Mouse (Mus musculus) embryonic facial prominence, embryonic 14.5 days (tissue): ENCODE data around the gene Daam1. TPM values are rescaled to one million over a fixed set of nuclear protein-coding genes. Genes with fewer than 3 reads are reported as not detected.

ENCODE experiments used
- ATAC-seq: fragments of 200-750 bp; cut with Nextera tagmentation; 2 replicates; pipeline ENCODE4 v1.8.0; 2017; ENCODE audit warnings: low read depth, moderate number of reproducible peaks, moderate TSS enrichment
- DNase-seq: peaks from one replicate; pipeline ENCODE4 v3.0.0-alpha.2; 2015; ENCODE audit warnings: low spot score
- H3K27ac ChIP-seq: fragments of 300-500 bp; sonication (generic); replicated peaks from 2 replicates; pipeline ENCODE4 v1.5.1; 2014; ENCODE audit warnings: low read depth, mild to moderate bottlenecking, low read length, moderate library complexity
- H3K27me3 ChIP-seq: fragments of 300-500 bp; sonication (generic); replicated peaks from 2 replicates; pipeline ENCODE4 v1.6.1; 2014; ENCODE audit warnings: low read length; ENCODE audit not compliant: control insufficient read depth, insufficient read depth
- H3K36me3 ChIP-seq: fragments of 300-500 bp; sonication (generic); 2 replicates; pipeline ENCODE4 v1.6.1; 2014; ENCODE audit warnings: low read length, mixed read lengths; ENCODE audit not compliant: control insufficient read depth, insufficient read depth
- H3K4me1 ChIP-seq: fragments of 300-500 bp; sonication (generic); 2 replicates; pipeline ENCODE4 v1.6.1; 2014; ENCODE audit warnings: antibody characterized with exemption, low read length; ENCODE audit not compliant: control insufficient read depth, insufficient read depth
- H3K4me2 ChIP-seq: fragments of 300-500 bp; sonication (generic); 2 replicates; pipeline ENCODE4 v1.6.1; 2014; ENCODE audit warnings: low read depth, mild to moderate bottlenecking, low read length, moderate library complexity, mixed read lengths
- H3K4me3 ChIP-seq: fragments of 300-500 bp; sonication (generic); 2 replicates; pipeline ENCODE4 v1.5.1; 2014; ENCODE audit warnings: low read depth, mild to moderate bottlenecking, low read length
- H3K9ac ChIP-seq: fragments of 300-500 bp; sonication (generic); 2 replicates; pipeline ENCODE4 v1.6.1; 2014; ENCODE audit warnings: low read depth, mild to moderate bottlenecking, low read length, moderate library complexity, mixed read lengths
- H3K9me3 ChIP-seq: fragments of 300-500 bp; sonication (generic); 2 replicates; pipeline ENCODE4 v1.6.1; 2016; ENCODE audit warnings: low read length; ENCODE audit not compliant: control insufficient read depth
- WGBS: fragments of 180-500 bp; shearing (Covaris S2); extraction: QIAGEN DNeasy Blood & Tissue Kit; methylation state at CpG from one replicate; pipeline ENCODE4 v1.1.7; 2014; 5-methylcytosine and 5-hydroxymethylcytosine counted together
- polyA plus RNA-seq: library from polyadenylated mRNA; unstranded; fragments of >200 nt; fragmentation: Nextera tagmentation; extraction: Ambion mirVana; gene quantifications from 2 replicates; pipeline ENCODE4 v1.2.1, GENCODE M21; 2014

Daam1 gene
- polyA plus RNA-seq, 1 experiment from 2014 or later: 11.0 TPM

DNA sequence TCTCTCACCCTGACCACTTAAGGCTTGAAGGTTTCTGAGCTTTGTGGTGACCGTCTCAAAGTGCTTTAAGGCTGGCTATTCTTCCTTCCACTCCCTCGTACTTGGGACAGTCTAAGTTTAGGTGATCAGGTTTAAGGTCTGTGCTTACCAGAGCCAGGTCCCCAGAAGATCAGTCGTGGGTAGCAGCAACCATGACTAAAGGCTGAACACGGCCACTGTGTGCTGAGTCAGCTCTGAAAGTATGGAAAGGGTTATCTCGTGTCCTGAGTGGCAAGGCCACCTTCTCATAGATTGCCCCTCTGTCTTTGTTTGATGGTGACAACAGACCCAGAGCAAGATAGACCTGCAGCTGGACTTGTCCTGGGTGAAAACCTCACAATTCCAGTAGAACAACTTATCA is 141.2 kb downstream of the Daam1 start:
- H3K4me3 ChIP-seq: no peak overlapping the region
- no peaks in the 10 kb centered on the region for H3K27me3 ChIP-seq
- H3K9ac ChIP-seq: no peak overlapping the region
- no peak overlapping the region for H3K27ac ChIP-seq
- peaks cover 27% of the 10 kb centered on the region for H3K36me3 ChIP-seq
- WGBS: 78% methylated on average over 5 of the region's 5 CpGs
- ATAC-seq (no peak), DNase-seq (no peak)
- H3K4me2 ChIP-seq: no peak overlapping the region
- H3K4me1 ChIP-seq: peaks cover 8% of the 10 kb centered on the region; the same call in 1 of the 2 replicates
- no peaks in the 10 kb centered on the region for H3K9me3 ChIP-seq

DNA sequence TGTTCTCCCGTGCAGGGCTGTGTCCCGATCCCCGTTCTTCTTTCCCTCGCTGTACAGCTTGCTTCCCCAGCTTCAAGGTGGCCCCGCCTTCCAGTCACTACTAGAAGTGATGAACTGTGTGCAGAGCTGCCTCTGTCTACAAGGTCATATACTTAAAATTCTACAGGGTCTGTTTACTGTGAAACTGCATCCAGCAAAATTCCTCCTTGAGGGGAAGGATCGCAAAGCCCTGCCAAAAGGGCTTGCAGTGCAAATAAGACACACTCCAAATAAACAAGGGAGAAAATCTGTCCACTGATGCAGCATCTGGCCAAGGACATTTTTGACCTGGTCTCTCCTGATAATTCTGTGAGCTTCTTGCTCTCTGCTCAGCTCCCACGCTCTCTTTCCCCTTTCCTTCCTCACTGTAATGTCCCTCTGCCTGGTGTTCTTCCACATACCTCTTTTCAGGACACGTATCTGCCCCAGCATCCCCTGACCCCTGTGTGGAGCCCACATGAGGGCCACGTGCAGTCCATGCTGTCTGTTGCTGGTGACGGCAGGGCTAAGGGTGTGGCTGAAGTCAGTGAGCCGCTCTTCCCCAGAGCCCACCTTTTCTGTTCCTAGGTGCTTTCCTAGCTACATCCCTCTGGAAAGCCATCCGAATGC is 141.9 kb downstream of the Daam1 start:
- H3K27me3 ChIP-seq: no peaks in the 10 kb centered on the region
- peaks cover 8% of the 10 kb centered on the region; the same call in 1 of the 2 replicates for H3K4me1 ChIP-seq
- no peak overlapping the region for H3K27ac ChIP-seq
- 78% methylated on average over 12 of the region's 12 CpGs for WGBS
- no peak overlapping the region for H3K4me3 ChIP-seq
- H3K4me2 ChIP-seq: no peak overlapping the region
- ATAC-seq: no peak
- H3K9me3 ChIP-seq: no peaks in the 10 kb centered on the region
- H3K9ac ChIP-seq: no peak overlapping the region
- peaks cover 34% of the 10 kb centered on the region for H3K36me3 ChIP-seq
- no peak for DNase-seq

DNA sequence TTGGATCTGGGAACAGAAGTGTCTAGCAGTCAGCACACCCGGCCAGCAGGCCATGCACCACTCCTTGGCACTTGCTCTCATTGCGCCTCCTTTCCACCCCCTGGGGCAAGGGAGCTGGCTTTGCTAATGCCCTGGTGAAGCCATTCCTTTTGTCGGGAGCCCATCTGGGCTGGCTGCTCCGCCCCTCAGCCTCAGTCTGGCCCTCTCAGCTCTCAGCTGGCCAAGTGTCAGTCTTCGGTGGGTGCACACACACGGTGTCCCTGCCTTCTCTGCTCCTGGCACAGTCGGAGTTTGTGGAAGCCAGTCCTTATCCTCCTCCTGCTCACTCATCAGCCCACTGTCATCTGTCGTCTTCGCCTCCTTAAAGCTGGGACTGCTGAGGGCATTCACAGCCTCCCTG is 142.7 kb downstream of the Daam1 start:
- WGBS: 55% methylated on average over 9 of the region's 9 CpGs
- Histone ChIP-seq H3K9me3 (no peaks in the 10 kb centered on the region), H3K27ac (no peak overlapping the region), H3K27me3 (no peaks in the 10 kb centered on the region), H3K36me3 (peaks cover 40% of the 10 kb centered on the region), H3K4me3 (no peak overlapping the region), H3K4me2 (no peak overlapping the region), H3K4me1 (peaks cover 8% of the 10 kb centered on the region; the same call in 1 of the 2 replicates), H3K9ac (no peak overlapping the region)
- no peak for ATAC-seq
- no peak for DNase-seq

DNA sequence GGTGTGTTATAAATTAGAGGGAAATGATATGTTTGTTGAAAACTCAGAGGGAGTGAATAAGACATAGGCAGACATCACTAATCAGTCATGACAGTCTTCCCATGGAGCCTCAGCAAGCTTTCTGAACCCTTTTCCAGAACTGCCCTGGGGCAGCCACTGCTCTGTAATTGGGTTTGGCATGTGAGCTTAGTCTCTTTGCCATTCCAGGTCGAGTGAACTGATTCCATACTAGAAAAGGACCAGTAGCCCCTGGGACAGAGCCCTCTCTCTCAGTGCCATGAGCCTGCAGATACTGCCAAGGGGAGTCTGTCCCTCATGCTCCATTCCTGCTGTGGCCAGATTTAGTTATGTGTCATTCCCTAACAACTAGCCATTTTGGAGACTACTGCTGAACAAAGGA is 144.7 kb downstream of the Daam1 start:
- no peak for DNase-seq
- ATAC-seq: no peak
- Histone ChIP-seq H3K36me3 (peaks cover 47% of the 10 kb centered on the region), H3K9me3 (no peaks in the 10 kb centered on the region), H3K4me1 (no peaks in the 10 kb centered on the region; the same call in 1 of the 2 replicates), H3K9ac (no peak overlapping the region), H3K4me2 (no peak overlapping the region), H3K27me3 (no peaks in the 10 kb centered on the region), H3K27ac (no peak overlapping the region), H3K4me3 (no peak overlapping the region)
- WGBS: 39% methylated on average over 1 of the region's 1 CpGs

DNA sequence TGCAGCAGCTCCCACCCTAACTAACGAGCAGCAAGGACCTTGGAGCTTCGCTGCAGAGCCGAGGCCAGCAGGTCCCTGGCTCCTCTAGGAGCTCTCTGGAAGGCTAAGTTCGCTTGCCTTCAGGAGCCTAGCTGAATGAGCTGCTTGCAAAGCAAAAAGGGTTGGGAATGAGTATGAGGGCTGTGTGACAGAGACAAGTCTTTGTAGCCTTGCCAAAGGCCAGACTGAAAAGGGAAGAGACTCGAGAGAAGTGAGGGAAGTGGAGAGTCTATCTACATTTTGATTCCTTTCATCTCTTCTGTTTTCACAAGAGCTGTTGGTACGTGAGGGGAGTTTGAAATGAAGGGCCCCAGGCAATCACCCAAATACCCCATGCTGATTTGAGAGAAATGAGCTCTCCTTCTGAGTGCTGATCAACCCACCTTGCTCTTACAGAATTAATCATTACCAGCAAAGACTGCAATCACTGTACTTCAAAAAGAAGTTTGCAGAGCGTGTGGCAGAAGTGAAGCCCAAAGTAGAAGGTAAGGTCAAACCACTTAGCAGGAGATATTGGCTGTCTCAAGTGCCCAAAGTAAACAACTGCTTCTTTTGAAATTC is 145.6 kb downstream of the Daam1 start:
- Histone ChIP-seq H3K36me3 (peaks cover 46% of the 10 kb centered on the region), H3K27ac (no peak overlapping the region), H3K4me3 (no peak overlapping the region), H3K4me2 (no peak overlapping the region), H3K4me1 (0 out of 2 replicates have a peak, but pooled peaks cover 3% of the 10 kb centered on the region), H3K9me3 (no peaks in the 10 kb centered on the region), H3K9ac (no peak overlapping the region), H3K27me3 (no peaks in the 10 kb centered on the region)
- WGBS: 55% methylated on average over 7 of the region's 7 CpGs
- DNase-seq (no peak), ATAC-seq (no peak)

DNA sequence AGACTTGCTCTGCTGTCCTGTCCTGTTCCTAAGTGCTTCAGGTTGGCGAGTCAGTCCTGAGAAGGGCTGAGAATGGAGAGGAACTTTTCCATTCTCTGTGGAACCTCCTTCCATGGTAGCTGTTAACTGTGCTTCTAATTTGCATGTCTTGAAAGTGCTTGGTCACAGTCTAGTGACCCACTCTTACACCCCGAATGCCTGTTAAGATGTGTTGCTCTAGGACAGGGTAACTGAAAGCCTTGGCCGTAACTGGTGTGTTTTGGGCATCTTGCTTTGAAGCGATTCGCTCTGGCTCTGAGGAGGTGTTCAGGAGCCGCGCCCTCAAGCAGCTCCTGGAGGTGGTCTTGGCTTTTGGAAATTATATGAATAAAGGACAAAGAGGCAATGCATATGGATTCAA is 146.5 kb downstream of the Daam1 start:
- Histone ChIP-seq H3K27me3 (no peaks in the 10 kb centered on the region), H3K4me2 (no peak overlapping the region), H3K4me1 (0 out of 2 replicates have a peak, but pooled peaks cover 3% of the 10 kb centered on the region), H3K9me3 (no peaks in the 10 kb centered on the region), H3K36me3 (peaks cover 40% of the 10 kb centered on the region), H3K27ac (no peak overlapping the region), H3K9ac (no peak overlapping the region), H3K4me3 (no peak overlapping the region)
- DNase-seq (no peak), ATAC-seq (no peak)
- WGBS: 98% methylated on average over 7 of the region's 7 CpGs

DNA sequence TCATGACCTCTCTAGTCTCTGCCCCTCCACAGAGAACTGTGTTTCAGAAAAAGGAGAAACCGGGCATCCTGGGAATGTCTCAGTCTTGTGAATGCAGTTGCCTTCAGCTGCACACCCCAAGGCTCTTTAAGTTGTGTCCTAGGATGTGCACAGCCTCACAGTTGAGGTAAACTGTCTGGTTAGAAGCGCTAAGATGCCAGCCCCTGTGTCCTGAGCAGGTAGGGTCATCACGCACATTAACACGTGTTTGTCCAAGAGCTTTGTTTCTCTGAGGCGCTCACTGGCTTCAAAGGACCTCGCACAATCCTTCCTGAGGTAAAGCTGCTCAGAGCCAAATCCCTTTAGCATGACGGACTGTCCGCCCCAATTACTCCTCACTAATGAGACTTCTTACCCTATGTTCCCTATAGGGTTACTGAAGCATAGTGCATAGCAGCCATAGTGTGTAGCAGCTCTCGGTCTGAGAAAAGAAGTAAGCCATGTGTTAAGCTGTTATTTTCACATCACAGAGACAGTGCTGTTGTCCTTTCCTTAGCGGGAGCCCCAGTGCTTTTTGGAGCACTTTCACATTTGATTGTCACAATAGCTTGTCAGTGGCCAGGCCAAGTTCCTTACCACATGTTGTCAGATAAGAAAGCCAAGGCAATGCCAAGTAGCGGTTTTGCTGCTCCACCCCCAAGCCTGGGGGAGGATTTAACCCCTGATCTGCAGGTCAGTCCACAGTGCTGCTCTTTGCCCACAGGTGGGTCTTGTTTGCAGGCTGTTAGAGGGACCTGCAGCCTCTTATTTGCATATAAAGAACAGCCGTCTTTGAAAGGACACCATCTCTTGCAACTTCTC is 147.9 kb downstream of the Daam1 start:
- ATAC-seq: no peak
- Histone ChIP-seq H3K9ac (no peak overlapping the region), H3K36me3 (peaks cover 46% of the 10 kb centered on the region)

DNA sequence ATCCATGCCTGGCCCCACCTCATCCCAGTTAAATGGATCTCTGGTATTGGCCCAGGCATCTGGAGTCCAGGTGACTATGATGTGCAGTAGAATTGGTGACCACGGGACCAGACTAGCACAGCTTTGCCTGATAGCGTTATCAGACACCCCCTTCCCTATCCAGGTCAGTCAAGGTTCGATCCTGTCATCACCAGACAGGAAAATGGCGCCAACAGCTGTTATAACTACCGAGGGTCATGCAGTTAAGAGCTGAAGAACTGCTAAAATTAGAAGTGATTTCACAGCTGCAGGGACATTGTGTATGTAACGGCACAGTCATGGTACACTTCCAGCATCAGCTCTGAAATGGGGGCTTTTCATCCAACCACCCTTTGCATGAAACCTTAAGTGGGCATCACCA is 149.3 kb downstream of the Daam1 start:
- no peaks in the 10 kb centered on the region for H3K9me3 ChIP-seq
- peaks cover 3% of the 10 kb centered on the region; the same call in 1 of the 2 replicates for H3K4me1 ChIP-seq
- DNase-seq (no peak), ATAC-seq (no peak)
- 62% methylated on average over 6 of the region's 6 CpGs for WGBS
- H3K27ac ChIP-seq: no peak overlapping the region
- no peak overlapping the region for H3K4me3 ChIP-seq
- peaks cover 47% of the 10 kb centered on the region for H3K36me3 ChIP-seq
- H3K27me3 ChIP-seq: no peaks in the 10 kb centered on the region
- no peak overlapping the region for H3K9ac ChIP-seq
- no peak overlapping the region for H3K4me2 ChIP-seq

More for the DNA sequence above, 147.9 kb downstream of the Daam1 start:
- no peaks in the 10 kb centered on the region for H3K9me3 ChIP-seq
- H3K27me3 ChIP-seq: no peaks in the 10 kb centered on the region
- no peak overlapping the region for H3K27ac ChIP-seq
- peaks cover 3% of the 10 kb centered on the region; the same call in 1 of the 2 replicates for H3K4me1 ChIP-seq
- no peak overlapping the region for H3K4me3 ChIP-seq
- WGBS: 64% methylated on average over 12 of the region's 12 CpGs
- H3K4me2 ChIP-seq: no peak overlapping the region
- DNase-seq: no peak
